Mouse (Mus musculus): ENCODE results near the gene Rasgef1a. TPM values are rescaled to one million over a fixed set of nuclear protein-coding genes. Genes with fewer than 3 reads are reported as not detected.

Rasgef1a gene
- total and polyA plus RNA-seq, 3 experiments, result 0.04 to 0.19 TPM; not detected in 1

- Histone ChIP-seq H3K27ac (ENCODE audit: control insufficient read depth, low read depth, low read length) (no peak overlapping the region), H3K4me1 (ENCODE audit: control insufficient read depth in 1 of 2, insufficient read depth in 2 of 2, low read length in 2 of 2) (no peaks in the 10 kb centered on the region), H3K9ac (ENCODE audit: control insufficient read depth, low read depth, low read length, poor library complexity, severe bottlenecking) (no peak overlapping the region), H3K36me3 (ENCODE audit: control insufficient read depth in 1 of 2, insufficient read depth in 2 of 2, low read length in 2 of 2) (no peaks in the 10 kb centered on the region), H3K79me2 (ENCODE audit: control insufficient read depth, insufficient read depth, low read length, poor library complexity) (no peaks in the 10 kb centered on the region), H3K4me3 (ENCODE audit: control insufficient read depth in 1 of 2, insufficient read depth in 1 of 2, low read depth in 2 of 2, low read length in 2 of 2) (no peak overlapping the region), H3K9me3 (replicated peaks; ENCODE audit: insufficient read depth, low read length) (no peaks in the 10 kb centered on the region), H3K27me3 (ENCODE audit: control insufficient read depth in 1 of 2, insufficient read depth in 2 of 2, low read length in 2 of 2) (no peaks in the 10 kb centered on the region)
- no peak for DNase-seq (ENCODE audit: low read depth, low spot score)
- no peak for TF ChIP-seq CHD1 (IDR thresholded peaks at IDR 0.05; ENCODE audit: low read depth, low read length)
- TF ChIP-seq ETS1 (IDR thresholded peaks at IDR 0.05; ENCODE audit: low read depth, low read length), result no peak
- TF ChIP-seq ZMIZ1 (IDR thresholded peaks at IDR 0.05; ENCODE audit: low read depth, low read length), result no peak
- no peak for TF ChIP-seq BHLHE40 (IDR thresholded peaks at IDR 0.05; ENCODE audit: borderline replicate concordance, low read depth, low read length)
- TF ChIP-seq RCOR1 (IDR thresholded peaks at IDR 0.05; ENCODE audit: low read depth, low read length), result no peak
- no peak for TF ChIP-seq MYB (IDR thresholded peaks at IDR 0.05; ENCODE audit: low read depth, low read length)
- TF ChIP-seq CHD2 (IDR thresholded peaks at IDR 0.05; ENCODE audit: low read length), result no peak
- no peak for TF ChIP-seq RAD21 (IDR thresholded peaks at IDR 0.05; ENCODE audit: low read depth, low read length)
- TF ChIP-seq MAFK (IDR thresholded peaks at IDR 0.05; ENCODE audit: borderline replicate concordance, low read depth, low read length), result no peak
- TF ChIP-seq CTCF (IDR thresholded peaks at IDR 0.05 in 2 of 3, conservative IDR thresholded peaks at IDR 0.05 in 1 of 3; ENCODE audit: control insufficient read depth in 1 of 3, insufficient read depth in 1 of 3, low read depth in 2 of 3, low read length in 3 of 3, poor library complexity in 1 of 3, severe bottlenecking in 1 of 3), result no peak
- TF ChIP-seq MAX (IDR thresholded peaks at IDR 0.05; ENCODE audit: low read length), result no peak
- TF ChIP-seq GATA1 (IDR thresholded peaks at IDR 0.05; ENCODE audit: low read depth, low read length), result no peak
- TF ChIP-seq TBP (IDR thresholded peaks at IDR 0.05; ENCODE audit: low read depth, low read length), result no peak
Observed at GRCm38 (mm10) chr6:118012987-118013866, 2.0 kb downstream of the Rasgef1a start.

- TF ChIP-seq JUND (IDR thresholded peaks at IDR 0.05; ENCODE audit: low read depth, low read length) (no peak), CHD1 (IDR thresholded peaks at IDR 0.05; ENCODE audit: low read depth, low read length) (no peak), BHLHE40 (IDR thresholded peaks at IDR 0.05; ENCODE audit: borderline replicate concordance, low read depth, low read length) (no peak), POLR2A (IDR thresholded peaks at IDR 0.05; ENCODE audit: control insufficient read depth in 1 of 2, insufficient read depth in 1 of 2, low read depth in 1 of 2, low read length in 2 of 2, poor library complexity in 1 of 2) (no peak), TBP (IDR thresholded peaks at IDR 0.05; ENCODE audit: low read depth, low read length) (no peak), MEF2A (IDR thresholded peaks at IDR 0.05; ENCODE audit: extremely low read depth, insufficient replicate concordance, low read depth, low read length, poor library complexity, severe bottlenecking) (no peak), SMC3 (IDR thresholded peaks at IDR 0.05; ENCODE audit: low read depth, low read length) (no peak), RCOR1 (IDR thresholded peaks at IDR 0.05; ENCODE audit: low read depth, low read length) (no peak), ETS1 (IDR thresholded peaks at IDR 0.05; ENCODE audit: low read depth, low read length) (no peak), SIN3A (IDR thresholded peaks at IDR 0.05; ENCODE audit: low read length) (no peak), CTCF (IDR thresholded peaks at IDR 0.05 in 2 of 3, conservative IDR thresholded peaks at IDR 0.05 in 1 of 3; ENCODE audit: control insufficient read depth in 1 of 3, insufficient read depth in 1 of 3, low read depth in 2 of 3, low read length in 3 of 3, poor library complexity in 1 of 3, severe bottlenecking in 1 of 3) (no peak), KAT2A (conservative IDR thresholded peaks at IDR 0.05; ENCODE audit: low read depth, low read length) (no peak), HCFC1 (IDR thresholded peaks at IDR 0.05; ENCODE audit: low read depth, low read length) (no peak), E2F4 (IDR thresholded peaks at IDR 0.05; ENCODE audit: borderline replicate concordance, low read depth, low read length) (no peak), ZC3H11A (IDR thresholded peaks at IDR 0.05; ENCODE audit: low read depth, low read length) (no peak), GABPA (IDR thresholded peaks at IDR 0.05; ENCODE audit: low read depth, low read length) (no peak), MYB (IDR thresholded peaks at IDR 0.05; ENCODE audit: low read depth, low read length) (no peak), USF2 (IDR thresholded peaks at IDR 0.05; ENCODE audit: borderline replicate concordance in 1 of 2, insufficient read depth in 1 of 2, low read depth in 1 of 2, low read length in 2 of 2) (no peak), ZKSCAN1 (IDR thresholded peaks at IDR 0.05; ENCODE audit: low read depth, low read length) (no peak), EP300 (IDR thresholded peaks at IDR 0.05; ENCODE audit: low read depth in 1 of 2, low read length in 2 of 2) (no peak)
Observed at GRCm38 (mm10) chr6:118014881-118015280, 3.6 kb downstream of the Rasgef1a start.

More at GRCm38 (mm10) chr6:118014881-118015280, 3.6 kb downstream of the Rasgef1a start:
- Histone ChIP-seq H3K4me1 (ENCODE audit: control insufficient read depth in 1 of 2, insufficient read depth in 2 of 2, low read length in 2 of 2) (no peaks in the 10 kb centered on the region), H3K79me2 (ENCODE audit: control insufficient read depth, insufficient read depth, low read length, poor library complexity) (no peaks in the 10 kb centered on the region), H3K9me3 (replicated peaks; ENCODE audit: insufficient read depth, low read length) (no peaks in the 10 kb centered on the region), H3K36me3 (ENCODE audit: control insufficient read depth in 1 of 2, insufficient read depth in 2 of 2, low read length in 2 of 2) (no peaks in the 10 kb centered on the region), H3K27ac (ENCODE audit: control insufficient read depth, low read depth, low read length) (no peak overlapping the region), H3K9ac (ENCODE audit: control insufficient read depth, low read depth, low read length, poor library complexity, severe bottlenecking) (no peak overlapping the region), H3K4me3 (ENCODE audit: control insufficient read depth in 1 of 2, insufficient read depth in 1 of 2, low read depth in 2 of 2, low read length in 2 of 2) (no peak overlapping the region), H3K27me3 (ENCODE audit: control insufficient read depth in 1 of 2, insufficient read depth in 2 of 2, low read length in 2 of 2) (no peaks in the 10 kb centered on the region)
- DNase-seq (ENCODE audit: low read depth, low spot score), result no peak
